Mouse (Mus musculus): ENCODE data around the gene Gm6164. TPM values are rescaled to one million over a fixed set of nuclear protein-coding genes. Genes with fewer than 3 reads are reported as not detected.

The Gm6164 gene
- not detected for total RNA-seq (2023)

DNA sequence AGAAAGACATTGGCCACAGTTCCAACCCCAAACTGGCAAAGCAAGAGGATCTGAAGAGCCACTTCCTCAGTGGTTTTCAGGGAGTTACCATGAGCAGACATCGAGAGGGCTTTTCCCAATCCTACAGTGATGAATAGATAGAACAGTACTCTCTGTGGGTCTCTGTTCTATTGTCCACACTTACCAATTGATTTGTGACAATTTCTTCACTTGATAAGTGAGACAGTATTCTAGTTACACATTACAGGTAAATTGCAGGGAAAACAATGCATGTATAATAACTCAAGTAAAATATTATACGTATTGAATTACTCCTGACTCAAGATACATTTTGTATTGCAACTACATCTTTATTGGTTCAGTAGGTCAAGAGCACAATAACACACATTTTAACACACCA lies at the start of gene Gm6164:
TSS of gene Gm6164 (minus strand) at position 101 of the 400 bp plus-strand sequence.

DNA sequence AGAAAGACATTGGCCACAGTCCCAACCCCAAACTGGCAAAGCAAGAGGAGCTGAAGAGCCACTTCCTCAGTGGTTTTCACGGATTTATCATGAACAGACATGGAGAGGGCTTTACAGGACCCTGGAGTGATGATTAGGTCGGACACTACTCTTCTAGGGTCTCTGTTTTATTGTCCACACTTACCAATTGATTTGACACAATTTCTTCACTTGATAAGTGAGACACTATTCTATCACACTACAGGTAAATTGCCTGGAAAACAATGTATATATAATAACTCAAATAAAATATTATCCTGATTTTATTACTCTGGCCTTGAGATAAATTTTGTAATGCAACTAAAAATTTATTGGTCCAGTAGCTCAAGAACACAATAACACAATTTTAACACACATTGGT lies 28.3 kb upstream of the Gm6164 start, which contains the start of gene Gm4498:
TSS of gene Gm4498 (minus strand) at position 101 of the 400 bp plus-strand sequence.

DNA sequence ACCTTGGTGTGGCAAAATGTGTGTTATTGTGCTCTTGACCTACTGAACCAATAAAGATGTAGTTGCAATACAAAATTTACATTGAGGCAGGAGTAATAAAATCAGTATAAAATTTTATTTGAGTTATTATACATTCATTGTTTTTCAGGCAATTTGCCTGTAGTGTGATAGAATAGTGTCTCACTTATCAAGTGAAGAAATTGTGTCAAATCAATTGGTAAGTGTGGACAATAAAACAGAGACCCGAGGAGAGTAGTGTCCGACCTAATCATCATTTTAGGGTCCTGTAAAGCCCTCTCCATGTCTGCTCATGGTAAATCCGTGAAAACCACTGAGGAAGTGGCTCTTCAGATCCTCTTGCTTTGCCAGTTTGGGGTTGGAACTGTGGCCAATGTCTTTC lies 12.0 kb downstream of the Gm6164 start, which contains the start of gene Vmn1r95:
TSS of gene Vmn1r95 (plus strand) at position 301 of the 400 bp plus-strand sequence.

DNA sequence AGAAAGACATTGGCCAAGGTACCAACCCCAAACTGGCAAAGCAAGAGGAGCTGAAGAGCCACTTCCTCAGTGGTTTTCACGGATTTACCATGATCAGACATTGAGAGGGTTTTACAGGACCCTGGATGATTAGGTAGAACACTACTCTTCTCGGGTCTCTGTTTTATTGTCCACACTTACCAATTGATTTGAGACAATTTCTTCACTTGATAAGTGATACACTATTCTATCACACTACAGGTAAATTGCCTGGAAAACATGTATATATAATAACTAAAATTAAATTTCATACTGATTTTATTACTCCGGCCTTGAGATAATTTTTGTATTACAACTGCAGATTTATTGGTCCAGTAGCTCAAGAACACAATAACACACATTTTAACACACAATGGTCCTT lies 37.1 kb downstream of the Gm6164 start, which contains the start of gene Vmn1r94:
TSS of gene Vmn1r94 (minus strand) at position 101 of the 400 bp plus-strand sequence.

Other genes with a start within 250 kb of the Gm6164 start
- gene Ceacam20, start 240.2 kb downstream of the Gm6164 start, total RNA-seq (2023): not detected
- gene Nlrp9b, start 214.1 kb downstream of the Gm6164 start, total RNA-seq (2023): not detected
- not detected for gene Vmn1r91, start 105.9 kb downstream of the Gm6164 start, total RNA-seq (2023)
- not detected for gene Gm16442, start 83.0 kb downstream of the Gm6164 start, total RNA-seq (2023)
- gene Vmn1r93, start 66.5 kb downstream of the Gm6164 start, total RNA-seq (2023): not detected
- not detected for gene Vmn1r94, start 37.2 kb downstream of the Gm6164 start, total RNA-seq (2023)
- not detected for gene Vmn1r95, start 11.9 kb downstream of the Gm6164 start, total RNA-seq (2023)
- gene Gm4498, start 28.2 kb upstream of the Gm6164 start, total RNA-seq (2023): not detected
- gene Gm5890, start 57.2 kb upstream of the Gm6164 start, total RNA-seq (2023): not detected
- gene Gm4133, start 128.5 kb upstream of the Gm6164 start, total RNA-seq (2023): not detected
- gene Gm5728, start 169.8 kb upstream of the Gm6164 start, total RNA-seq (2023): not detected
- gene Vmn1r100, start 212.3 kb upstream of the Gm6164 start, total RNA-seq (2023): not detected
- not detected for gene Vmn1r101, start 237.0 kb upstream of the Gm6164 start, total RNA-seq (2023)